Mouse (Mus musculus) induced T-regulatory cell, adult 2 months (primary cell): ENCODE measurements around the gene Hoxc5.

ENCODE experiments used
- DNase-seq: peaks from one replicate; pipeline ENCODE4 v3.0.0-alpha.2; 2012; ENCODE audit warnings: low read depth

The Hoxc5 gene

DNA sequence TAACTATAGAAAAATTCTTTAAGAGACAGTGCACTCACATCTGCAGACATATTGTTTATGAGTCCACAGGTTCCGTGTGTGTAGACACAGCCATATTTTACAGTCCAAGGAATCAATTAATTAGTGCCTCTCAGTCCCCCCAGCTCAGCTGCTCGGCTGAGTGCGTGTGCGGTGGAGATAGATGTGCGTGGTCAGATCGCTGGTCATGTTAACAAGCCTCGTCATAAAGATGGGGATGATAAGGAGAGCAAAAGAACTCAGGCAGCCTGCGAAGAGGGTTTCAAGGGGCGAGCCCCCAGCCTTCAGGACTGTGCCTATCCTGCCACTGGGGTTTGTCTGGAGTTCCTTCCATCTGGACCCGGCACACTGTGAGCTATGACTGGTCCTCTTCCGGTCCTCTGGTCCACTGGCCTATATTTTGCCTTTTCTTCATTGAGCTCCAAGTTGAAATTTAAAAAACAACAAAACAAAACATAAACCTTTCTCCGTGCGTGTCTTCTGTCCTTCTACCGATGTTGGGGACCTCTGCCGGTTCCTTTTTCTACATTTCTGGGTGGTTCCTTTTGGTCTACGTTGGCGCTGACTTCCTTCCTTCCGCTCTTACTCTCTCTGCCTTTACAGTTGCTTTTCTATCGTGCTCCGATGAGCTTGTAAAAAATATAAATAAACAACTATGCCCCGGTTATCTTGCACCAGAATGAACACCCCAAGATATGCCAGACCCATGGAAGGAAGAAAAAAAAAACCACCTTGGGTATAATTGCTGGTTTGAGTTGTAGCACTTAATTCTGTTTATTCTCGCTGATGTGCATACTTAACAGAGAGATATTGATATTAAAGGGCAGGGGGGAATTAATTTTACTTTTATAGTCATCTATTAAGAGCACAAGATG lies 21.8 kb upstream of the Hoxc5 start:
- DNase-seq: no peak

- no peak for DNase-seq
Measured at GRCm38 (mm10) chr15:102947276-102947675, 20.0 kb upstream of the Hoxc5 start.

- DNase-seq: no peak
Measured at GRCm38 (mm10) chr15:102948842-102949241, 18.4 kb upstream of the Hoxc5 start.

DNA sequence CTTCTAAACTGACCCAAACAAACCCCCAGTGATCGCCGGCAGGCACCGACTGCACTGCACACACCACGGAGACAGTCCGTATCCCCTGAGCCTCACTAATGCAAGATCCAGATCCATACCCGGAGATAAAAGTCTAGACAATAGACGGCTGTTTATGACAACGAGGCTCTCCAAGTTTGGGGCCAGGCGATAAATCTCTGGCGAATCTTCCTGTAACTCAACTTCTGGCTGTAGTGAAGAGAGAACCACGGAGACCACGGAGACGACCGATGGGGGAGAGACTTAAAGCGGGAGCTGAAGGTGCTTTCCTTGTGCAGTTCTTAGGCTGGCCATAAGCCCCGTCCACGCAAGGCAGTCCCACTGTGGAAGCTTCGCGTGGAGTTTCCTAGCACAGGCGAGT lies 17.5 kb upstream of the Hoxc5 start:
- DNase-seq: no peak

DNA sequence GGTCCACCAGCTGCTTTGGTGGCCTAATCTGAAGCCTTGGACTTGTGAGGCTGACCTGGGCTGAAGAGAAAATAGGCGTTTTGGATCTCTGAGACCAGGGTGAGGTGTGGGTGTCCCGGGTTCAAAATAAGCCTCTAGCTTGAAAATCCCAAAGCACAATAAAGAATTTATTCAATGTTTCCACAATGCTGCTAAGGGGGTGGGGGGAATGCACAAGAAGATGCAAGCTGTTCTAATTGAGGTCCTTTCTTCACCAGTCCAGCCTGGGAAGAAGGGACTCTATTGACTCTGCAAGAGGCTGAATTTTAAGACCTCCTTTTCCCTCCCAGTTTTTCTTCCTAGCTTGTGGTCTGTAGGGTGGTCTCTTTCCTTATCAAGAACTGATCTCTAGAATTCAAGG lies 16.4 kb upstream of the Hoxc5 start:
- DNase-seq: no peak

- no peak for DNase-seq
Measured at GRCm38 (mm10) chr15:102953561-102953960, 13.7 kb upstream of the Hoxc5 start.

- no peak for DNase-seq
Measured at GRCm38 (mm10) chr15:102954192-102955006, 12.8 kb upstream of the Hoxc5 start, which contains the start of gene Hoxc11. Hoxc11 (plus strand) TSS chr15:102954427.

GRCm38 (mm10) chr15:102955007-102955382 lies 12.2 kb upstream of the Hoxc5 start:
- DNase-seq: no peak

DNA sequence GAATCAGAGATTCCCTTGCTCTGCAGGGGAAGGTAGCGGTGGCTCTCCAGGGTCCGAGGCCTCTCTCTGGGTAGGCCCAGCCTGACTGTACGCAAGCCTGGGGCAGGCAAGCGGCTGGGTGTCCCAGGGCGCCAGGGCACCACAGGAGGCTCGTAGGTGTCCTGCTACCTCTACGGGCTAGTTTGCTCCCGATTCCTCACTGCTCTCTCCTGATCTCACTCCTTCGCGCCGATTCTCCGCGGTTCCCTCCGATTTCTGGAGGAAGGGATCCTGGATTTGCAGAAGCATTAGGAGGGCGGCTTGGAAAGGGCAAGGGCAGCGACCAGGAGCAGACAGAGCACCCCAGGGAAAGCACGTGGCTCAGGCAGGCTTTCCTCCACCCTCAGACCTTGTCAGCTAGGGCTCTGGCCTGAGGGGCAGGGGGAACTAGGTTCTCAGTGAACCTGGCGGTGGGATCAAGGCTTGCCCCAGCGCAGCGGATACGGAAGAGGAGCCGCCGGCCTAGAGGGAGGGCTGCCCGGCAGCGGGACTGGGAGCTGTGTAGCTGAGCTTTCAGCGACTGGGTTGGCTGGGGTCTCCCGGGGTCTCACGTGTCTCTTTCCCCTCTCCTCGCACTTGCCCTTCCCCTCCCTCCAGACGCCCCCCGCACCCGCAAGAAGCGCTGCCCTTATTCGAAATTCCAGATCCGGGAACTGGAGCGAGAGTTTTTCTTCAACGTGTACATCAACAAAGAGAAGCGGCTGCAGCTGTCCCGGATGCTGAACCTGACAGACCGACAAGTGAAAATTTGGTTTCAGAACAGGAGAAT lies 11.2 kb upstream of the Hoxc5 start:
- DNase-seq: no peak

DNA sequence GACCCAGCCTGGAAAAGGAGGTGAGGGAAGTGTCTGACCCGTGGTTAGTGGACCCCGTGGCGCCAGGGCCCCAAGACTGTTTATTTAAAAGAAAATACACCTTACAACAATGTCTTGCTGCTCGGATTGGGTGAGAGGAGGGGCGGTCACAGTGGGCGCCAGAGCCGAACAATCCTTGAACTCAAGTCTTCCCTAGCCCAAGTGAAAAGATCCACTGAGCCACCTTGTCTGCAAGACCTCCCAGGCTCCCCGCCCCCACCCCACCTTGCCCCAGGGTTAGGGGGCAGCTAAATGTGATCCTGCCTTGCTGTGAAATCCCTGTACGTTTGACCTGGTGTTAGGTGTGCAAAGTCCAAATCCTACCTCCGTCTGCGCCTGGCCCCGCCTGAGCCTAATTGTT lies 10.3 kb upstream of the Hoxc5 start:
- DNase-seq: no peak

- DNase-seq: no peak
Measured at GRCm38 (mm10) chr15:102959663-102960191, 7.5 kb upstream of the Hoxc5 start.

GRCm38 (mm10) chr15:102961728-102962127 lies 5.5 kb upstream of the Hoxc5 start:
- DNase-seq: no peak

GRCm38 (mm10) chr15:102962492-102962891 lies 4.8 kb upstream of the Hoxc5 start:
- no peak for DNase-seq

DNA sequence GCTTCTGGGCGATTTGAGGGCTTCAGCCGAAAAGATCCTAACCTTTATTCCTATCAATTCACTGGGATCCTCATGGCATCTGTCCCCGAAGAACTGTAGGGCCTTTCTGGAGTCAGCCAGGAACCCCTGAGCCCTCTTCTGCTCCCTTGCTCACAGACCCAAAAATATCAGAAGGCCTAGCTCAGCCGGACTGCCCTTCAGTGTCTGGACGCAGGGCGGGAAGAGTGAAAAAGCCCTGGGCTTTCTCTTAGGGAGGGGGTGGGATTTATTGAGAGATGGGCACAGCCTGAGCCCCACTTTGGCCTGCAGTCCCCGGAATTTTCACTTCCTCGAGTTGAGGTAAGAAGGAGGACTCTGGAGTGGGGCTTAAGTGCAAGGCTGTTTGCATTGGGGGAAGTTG lies 4.0 kb upstream of the Hoxc5 start:
- no peak for DNase-seq

DNA sequence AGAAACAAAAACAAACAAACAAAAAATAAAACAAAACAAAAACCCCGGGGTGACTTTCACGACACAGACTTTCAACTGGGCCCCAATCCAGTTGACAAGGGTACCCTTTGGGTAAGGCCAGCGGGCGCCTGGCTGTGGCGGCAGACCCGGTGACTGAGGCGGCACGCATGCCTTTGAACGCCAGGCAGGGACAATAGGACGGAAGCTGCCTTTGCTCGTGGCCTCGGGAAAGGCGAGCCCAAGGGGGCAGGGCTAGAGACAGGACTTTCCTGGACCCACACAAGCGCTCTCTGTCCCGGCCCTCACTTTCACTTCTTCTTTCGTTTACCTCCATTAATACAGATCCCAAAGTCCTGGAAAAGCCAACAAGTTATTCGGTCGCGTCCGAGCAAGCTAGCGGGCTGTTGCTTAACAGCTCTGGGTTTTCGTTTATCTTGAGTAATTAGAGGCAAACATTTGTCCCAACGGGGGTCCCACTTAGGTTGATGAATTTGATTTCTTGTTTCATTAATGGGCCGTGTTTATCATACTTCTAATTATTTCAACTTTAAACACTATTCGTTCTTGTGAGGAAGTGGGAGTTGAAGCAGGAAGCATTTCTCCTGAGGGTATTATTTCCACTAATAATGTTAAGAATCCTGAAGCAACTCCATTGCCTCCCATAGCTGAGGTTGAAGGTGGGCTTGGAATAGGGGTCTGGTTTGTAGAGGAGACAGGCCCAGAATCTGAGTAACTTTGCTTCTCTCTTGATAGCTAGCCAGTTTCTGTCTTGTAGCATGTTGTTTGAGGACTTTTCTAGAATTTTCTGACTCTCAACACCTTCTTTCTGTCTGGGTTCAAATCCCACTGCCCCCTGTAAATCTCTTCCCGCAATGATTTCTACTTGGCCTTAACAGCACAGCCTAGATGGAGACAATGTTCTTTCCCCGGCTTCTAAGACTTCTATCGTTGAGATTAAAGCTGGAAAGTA lies 3.3 kb upstream of the Hoxc5 start:
- DNase-seq: no peak

DNA sequence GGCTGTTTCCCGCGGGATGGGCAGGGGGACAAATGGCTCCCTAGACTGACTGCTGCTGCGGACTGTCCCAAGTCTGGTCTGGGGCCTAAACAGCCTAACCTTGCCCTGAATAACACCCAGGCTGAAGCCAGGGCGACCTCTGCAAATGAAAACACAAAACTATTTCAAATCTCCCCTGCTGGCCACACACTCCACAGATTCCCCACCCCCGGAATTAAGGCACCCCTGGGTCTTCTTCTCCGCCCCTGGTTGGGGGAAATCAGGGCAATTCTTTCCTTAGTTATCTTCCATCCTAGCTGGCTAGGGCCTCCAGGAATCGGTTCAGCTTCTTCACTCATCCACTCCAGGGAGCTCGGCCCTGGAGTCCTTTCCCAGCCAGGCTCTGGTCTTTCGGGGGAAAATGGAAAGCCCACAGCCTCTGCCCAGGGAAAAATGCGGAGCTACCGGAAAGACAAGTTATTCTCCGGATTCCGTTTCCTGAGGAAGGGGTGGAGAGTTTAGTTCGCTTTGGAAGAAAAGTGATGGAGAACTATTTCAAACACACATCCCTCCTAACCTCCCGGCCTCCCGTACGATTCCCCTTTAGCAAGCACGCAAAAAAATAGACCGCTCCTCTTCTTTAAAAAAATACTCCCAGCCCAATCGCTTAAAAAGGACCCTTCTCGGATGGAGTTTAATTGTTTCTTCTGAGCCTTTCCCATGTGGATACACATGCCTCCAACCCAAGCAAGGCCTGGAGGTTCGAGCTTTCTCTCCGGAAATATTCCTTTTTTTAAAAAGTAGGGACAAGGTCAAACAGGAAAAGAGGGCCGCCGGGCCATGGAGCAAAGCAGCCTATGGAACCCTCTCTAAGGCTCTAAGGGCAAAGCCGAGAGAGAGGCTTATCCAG lies 2.0 kb upstream of the Hoxc5 start:
- DNase-seq: no peak

GRCm38 (mm10) chr15:102965892-102966775 lies 1.1 kb upstream of the Hoxc5 start:
- DNase-seq: peak; percentile 85

- no peak for DNase-seq
Measured at GRCm38 (mm10) chr15:102966776-102967311, 399 bp upstream of the Hoxc5 start, which contains the start of gene Hoxc10. Hoxc10 (plus strand) TSS chr15:102966796.
